Mouse (Mus musculus): ENCODE results near the gene Sowahb. TPM values are rescaled to one million over a fixed set of nuclear protein-coding genes. Genes with fewer than 3 reads are reported as not detected.
"Not testable (repeated sequence)": the region's sequence is repeated elsewhere in the genome, so short reads cannot be mapped to it uniquely, and the experiment has no call there.

Gene Sowahb
- total RNA-seq, 2 experiments from 2014 or later, result not detected

GRCm38 (mm10) chr5:93043688-93044583, 886 bp downstream of the Sowahb start:
- no peak for ATAC-seq (replicated peaks; ENCODE audit: low FRiP score, low TSS enrichment, poor library complexity, severe bottlenecking)

DNA sequence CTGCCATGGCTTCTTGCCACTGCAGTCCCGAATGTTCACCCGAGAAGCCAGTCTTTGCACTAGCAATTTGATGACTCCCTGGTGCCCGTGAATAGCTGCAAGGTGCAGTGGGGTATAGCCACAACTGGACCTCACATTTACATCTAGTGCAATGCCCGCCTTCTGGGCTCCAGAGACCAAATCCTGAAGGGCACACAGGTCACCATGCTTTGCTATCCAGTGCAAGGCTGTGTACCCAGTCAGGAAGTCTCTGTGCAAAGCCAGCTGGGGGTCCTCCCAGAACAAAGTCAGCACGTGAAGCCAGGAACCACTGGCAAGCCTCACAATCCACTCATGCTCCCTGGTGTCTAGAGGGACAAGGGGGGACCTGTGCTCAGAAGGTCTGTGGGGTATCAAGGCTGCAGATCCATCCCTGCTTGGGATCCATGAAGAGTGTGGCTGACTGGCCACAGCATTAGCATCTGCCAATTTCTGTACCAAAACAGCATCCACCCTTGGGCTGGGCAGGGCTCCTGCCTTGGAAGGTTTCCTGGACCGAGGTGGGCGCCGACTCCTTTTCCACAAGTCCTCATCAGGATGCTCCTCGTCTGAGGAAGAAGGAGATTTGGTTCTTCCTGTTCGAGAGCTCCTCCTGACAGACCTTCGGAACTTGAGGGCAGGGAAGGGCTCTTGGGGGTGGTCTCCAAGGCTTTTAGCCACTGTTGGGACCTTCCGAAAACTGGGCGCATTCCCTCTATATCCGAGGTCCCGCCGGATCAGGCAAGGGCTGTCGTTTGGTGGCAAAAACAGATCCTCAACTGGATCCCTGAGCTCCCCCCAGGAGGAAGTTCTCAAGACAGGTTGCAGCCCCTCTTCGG, 1.8 kb downstream of the Sowahb start:
- ATAC-seq (replicated peaks; ENCODE audit: low FRiP score, low TSS enrichment, poor library complexity, severe bottlenecking), result no peak

- no peak for ATAC-seq (replicated peaks; ENCODE audit: low FRiP score, low TSS enrichment, poor library complexity, severe bottlenecking)
These were observed 2.8 kb downstream of the Sowahb start for GRCm38 (mm10) chr5:93042031-93042430.

- ATAC-seq (replicated peaks; ENCODE audit: low FRiP score, low TSS enrichment, poor library complexity, severe bottlenecking), result no peak
These were observed 3.5 kb downstream of the Sowahb start for GRCm38 (mm10) chr5:93041276-93041675.

DNA sequence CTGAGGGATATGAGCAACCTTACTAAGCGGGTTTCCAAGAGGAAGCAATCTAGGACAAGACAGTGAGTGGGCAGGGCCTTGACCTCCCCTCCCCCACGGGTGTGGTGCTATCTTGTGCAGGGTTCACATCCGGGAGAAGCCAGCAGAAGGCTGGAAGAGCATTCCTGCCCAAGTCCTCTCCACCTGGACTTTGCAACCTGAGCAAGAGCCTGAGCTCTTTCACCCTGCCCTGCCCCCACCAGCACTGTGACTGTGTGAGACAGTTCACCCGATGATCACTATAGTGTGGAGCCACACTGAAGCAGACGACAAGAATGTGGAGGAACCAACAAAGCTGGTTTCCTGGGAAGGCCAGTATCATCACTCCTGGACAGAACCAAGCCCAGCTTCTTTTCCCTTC, 4.7 kb downstream of the Sowahb start:
- no peak for ATAC-seq (replicated peaks; ENCODE audit: low FRiP score, low TSS enrichment, poor library complexity, severe bottlenecking)

GRCm38 (mm10) chr5:93036254-93036653, 8.6 kb downstream of the Sowahb start:
- ATAC-seq (replicated peaks; ENCODE audit: low FRiP score, low TSS enrichment, poor library complexity, severe bottlenecking), result no peak

- no peak for ATAC-seq (replicated peaks; ENCODE audit: low FRiP score, low TSS enrichment, poor library complexity, severe bottlenecking)
These were observed 9.5 kb downstream of the Sowahb start for GRCm38 (mm10) chr5:93035285-93035684.

DNA sequence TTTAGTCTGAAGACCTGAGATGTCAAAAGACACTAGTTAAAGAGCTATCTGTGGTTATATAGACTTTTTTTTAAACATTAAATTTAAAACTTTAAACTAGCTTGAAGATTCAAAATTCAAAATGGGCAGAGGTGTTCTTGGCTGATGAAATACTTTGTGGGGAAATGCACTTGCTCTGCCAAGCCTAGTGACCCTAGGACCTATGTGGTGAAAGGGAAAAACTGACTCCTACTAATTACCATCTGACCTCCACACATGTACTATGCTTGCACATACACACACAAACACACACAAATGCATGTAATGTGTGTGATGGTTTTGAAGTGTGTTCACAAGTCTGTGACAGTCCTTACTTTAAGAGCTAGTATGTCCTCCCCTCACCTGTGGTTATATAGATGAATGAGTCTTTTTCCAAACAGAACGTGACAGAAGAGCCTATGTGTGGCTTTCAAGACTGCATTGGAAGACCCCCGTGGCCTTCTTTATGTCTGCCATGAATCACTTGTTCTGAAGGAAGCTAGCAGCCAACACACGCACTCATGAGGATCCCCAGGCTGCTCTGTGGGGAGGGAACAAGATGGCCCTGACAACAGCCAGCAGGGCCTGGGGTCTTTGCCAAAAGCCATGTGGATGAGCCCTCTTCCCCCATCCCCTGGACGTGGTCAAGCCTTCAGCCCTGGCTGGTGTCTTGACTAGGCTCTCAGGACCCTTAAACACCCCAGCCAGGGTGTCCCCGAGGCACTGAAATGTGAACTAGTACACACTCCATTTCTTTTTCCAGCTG, 11.5 kb downstream of the Sowahb start:
- no peak for ATAC-seq (replicated peaks; ENCODE audit: low FRiP score, low TSS enrichment, poor library complexity, severe bottlenecking)

GRCm38 (mm10) chr5:93032621-93033020, 12.2 kb downstream of the Sowahb start:
- no peak for ATAC-seq (replicated peaks; ENCODE audit: low FRiP score, low TSS enrichment, poor library complexity, severe bottlenecking)

DNA sequence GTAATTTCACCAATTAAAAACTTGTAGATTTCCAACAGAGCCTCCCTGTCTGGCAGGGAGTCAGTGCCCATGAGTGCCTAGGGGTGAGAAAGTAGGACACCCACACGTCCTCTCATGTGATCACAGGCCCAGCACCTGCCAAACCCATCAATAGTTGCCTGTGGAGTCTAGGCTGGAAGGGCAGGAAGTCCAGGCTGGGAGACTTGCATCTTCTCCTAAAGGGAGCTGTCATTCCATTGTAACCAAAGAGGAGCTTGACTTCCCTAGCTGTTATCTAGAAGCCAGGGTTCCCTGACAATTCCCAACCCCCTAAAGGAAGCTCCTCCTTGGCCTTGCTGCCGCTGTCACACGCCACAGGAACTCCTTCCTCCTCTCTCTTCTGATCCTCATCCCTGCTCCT, 14.0 kb downstream of the Sowahb start:
- no peak for ATAC-seq (replicated peaks; ENCODE audit: low FRiP score, low TSS enrichment, poor library complexity, severe bottlenecking)

DNA sequence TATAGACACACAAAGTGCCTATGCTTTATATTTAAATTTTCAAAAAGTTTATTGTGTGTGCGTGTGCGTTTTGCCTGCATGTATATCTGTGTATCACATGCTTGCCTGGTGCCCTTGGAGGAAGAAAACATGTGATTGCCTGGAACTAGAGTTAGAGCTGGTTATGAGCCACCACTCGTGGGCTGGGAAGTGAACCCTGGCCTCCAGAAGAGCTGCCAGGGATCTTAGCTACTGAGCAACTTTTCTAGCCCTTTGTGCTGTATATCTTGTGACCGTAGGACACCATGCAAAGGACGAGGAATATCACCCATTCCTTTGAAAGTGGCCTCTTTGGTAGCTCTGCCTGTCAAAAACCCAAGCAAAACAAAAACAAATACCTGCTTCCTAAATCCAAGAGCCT, 14.4 kb downstream of the Sowahb start:
- ATAC-seq (replicated peaks; ENCODE audit: low FRiP score, low TSS enrichment, poor library complexity, severe bottlenecking), result no peak

- no peak for ATAC-seq (replicated peaks; ENCODE audit: low FRiP score, low TSS enrichment, poor library complexity, severe bottlenecking)
These were observed 17.6 kb downstream of the Sowahb start for GRCm38 (mm10) chr5:93027120-93027675.

DNA sequence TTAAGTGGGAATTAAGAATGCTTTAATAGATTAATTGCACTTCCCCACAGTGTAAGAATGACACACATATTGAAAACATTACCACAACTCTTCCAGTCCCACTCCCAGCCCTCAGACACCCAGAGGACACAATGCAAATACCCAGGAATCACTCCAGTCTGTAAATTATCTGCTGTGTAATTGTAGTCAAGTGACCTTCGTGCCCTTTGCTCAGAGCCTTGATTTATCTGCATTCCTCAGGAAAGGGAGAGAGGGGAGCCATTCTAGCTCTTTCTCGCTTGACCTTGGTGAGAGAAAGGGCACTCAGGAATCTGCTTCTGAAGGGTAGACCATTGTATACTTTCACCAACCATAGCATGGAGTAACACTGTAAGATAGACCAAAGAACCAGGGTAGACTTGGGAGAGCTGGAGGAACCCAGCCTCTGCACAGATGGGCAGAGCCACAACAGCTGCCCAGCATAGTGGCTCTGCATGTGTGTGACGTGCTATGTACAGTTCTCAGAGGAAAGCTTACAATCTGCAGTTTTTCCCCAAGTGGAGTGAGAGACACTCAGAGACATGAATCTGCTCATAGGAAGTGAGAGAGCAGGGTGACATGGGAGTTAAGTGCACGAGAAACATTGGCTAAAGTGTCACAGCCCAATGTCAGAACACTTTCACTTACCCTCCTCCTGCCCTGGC, 18.2 kb downstream of the Sowahb start:
- ATAC-seq (replicated peaks; ENCODE audit: low FRiP score, low TSS enrichment, poor library complexity, severe bottlenecking), result no peak

DNA sequence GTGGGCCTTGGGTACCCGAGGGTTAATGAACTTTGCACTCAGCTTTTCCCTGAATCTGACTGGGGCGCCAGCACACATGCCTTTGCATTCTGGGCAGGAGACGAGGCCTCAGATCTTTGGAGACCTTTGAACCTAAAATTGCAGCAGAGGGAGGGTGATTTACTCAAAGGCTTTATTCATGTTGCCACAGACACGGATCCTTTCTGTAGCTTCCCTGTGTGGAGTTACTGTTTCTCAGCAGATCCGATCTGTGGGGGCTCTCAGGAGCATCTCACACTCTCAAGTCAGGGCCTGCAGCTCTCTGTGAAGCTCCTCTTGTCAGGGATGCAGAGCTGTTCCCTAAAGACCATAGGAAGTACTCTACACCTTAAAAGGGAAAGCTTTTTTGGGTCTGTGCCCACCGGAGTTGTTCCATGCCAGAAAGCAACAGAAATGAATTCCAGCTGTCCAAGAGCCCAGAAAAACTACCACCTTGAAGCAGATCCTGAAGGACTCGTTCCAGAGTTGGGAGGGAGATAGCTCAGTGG, 20.0 kb downstream of the Sowahb start:
- no peak for ATAC-seq (replicated peaks; ENCODE audit: low FRiP score, low TSS enrichment, poor library complexity, severe bottlenecking)

DNA sequence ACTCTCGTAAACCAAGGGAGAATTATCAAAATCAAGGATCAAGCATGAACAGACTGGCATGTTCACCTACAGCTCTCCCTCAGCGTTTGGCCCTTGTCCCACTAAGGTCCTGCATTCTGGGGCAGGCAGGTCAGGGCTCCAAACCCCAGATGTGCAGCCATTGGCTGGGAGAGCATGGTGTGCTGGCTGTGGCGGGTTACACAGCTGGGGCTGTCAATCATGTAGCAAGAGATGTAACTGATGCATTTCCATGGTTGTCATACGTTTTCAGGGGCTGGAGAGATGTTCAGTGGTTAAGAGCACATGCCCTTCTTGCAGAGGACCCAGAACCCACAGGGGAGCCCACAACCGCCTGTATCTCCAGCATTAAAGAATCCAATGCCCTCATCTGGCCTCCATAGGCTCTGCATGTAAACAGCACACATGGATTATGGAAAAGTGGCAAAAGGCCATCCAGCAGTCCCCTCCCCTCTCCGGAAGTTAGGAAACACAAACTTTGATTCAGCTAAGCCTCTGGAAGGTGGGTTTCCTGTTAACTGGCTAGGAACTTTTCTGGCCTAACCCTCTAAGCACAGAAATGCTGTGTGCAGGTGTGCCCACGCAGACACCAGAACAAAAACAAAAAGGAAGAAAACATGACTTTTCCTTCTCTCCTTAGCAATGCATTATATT, 22.6 kb downstream of the Sowahb start:
- ATAC-seq (replicated peaks; ENCODE audit: low FRiP score, low TSS enrichment, poor library complexity, severe bottlenecking), result no peak

GRCm38 (mm10) chr5:93020024-93020666, 24.7 kb downstream of the Sowahb start:
- ATAC-seq (replicated peaks; ENCODE audit: low FRiP score, low TSS enrichment, poor library complexity, severe bottlenecking), result no peak

DNA sequence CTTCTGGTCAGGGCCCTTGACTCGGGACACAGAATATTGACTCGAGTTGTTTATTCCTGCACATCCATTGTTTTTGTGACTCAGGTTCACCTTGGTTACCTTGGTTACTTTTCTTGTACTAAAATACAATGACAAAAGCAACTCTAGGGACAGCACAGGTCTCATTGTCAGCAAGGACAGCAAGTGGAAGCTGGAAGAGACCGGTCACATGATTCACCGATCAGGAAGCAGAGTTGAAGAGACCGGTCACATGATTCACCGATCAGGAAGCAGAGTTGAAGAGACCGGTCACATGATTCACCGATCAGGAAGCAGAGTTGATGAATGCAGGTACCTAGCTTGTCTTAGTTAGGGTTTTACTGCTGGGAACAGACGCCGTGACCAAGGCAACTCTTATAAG, 25.6 kb downstream of the Sowahb start:
- ATAC-seq (replicated peaks; ENCODE audit: low FRiP score, low TSS enrichment, poor library complexity, severe bottlenecking), result not testable (repeated sequence)

DNA sequence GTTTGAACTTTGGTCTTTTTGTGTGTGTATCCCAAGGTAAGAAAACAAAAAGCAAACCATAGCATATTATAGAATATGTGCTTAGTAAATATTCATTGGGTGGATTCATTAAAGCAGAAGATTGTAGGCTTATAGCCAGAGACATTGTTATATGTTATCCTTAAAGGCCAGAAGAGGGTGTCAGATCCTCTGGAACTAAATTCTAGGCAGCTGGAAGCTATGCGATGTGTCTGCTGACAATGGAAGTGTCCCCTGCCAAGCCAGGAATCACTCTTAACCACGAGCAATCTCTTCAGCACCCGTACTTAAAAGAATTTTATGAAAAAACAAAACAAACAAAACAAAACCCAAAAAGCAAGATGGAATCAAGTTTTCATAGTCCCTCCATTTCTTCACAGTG, 27.1 kb downstream of the Sowahb start:
- ATAC-seq (replicated peaks; ENCODE audit: low FRiP score, low TSS enrichment, poor library complexity, severe bottlenecking), result no peak

Data from megakaryocyte-erythroid progenitor cell, adult 5-6 weeks (primary cell).